Mouse (Mus musculus) T-helper 17 cell (primary cell): ENCODE results near the gene Kcna4.

ENCODE experiments used
- in situ Hi-C, 2 experiments: fragments of 300-600 bp; cut with MboI, MseI; formaldehyde crosslinking; loops; 1 replicate in 1 of 2; 2 replicates in 1 of 2; pipeline ENCODE4 v1.15.1; 2025; ENCODE audit warnings: high pct_unique_total_duplicates in 2 of 2

Kcna4 gene

GRCm38 (mm10) chr2:107289990-107290696, at the start of gene Kcna4:
Gene Kcna4 (plus strand): TSS chr2:107290639.
- in situ Hi-C loops, result no loop called here

GRCm38 (mm10) chr2:107258091-107258490, 32.3 kb upstream of the Kcna4 start:
- in situ Hi-C loops, result no loop called here

- in situ Hi-C loops, result no loop called here
Measured at GRCm38 (mm10) chr2:107266251-107266650, 24.2 kb upstream of the Kcna4 start.

GRCm38 (mm10) chr2:107270050-107270449, 20.4 kb upstream of the Kcna4 start:
- in situ Hi-C loops, result no loop called here

GRCm38 (mm10) chr2:107290697-107291019, 219 bp downstream of the Kcna4 start:
- in situ Hi-C loops, result no loop called here

GRCm38 (mm10) chr2:107291142-107291541, 703 bp downstream of the Kcna4 start:
- in situ Hi-C loops, result no loop called here

GRCm38 (mm10) chr2:107294521-107294920, 4.1 kb downstream of the Kcna4 start:
- in situ Hi-C loops, result no loop called here

- in situ Hi-C loops, result no loop called here
Measured at GRCm38 (mm10) chr2:107301886-107302285, 11.4 kb downstream of the Kcna4 start.

GRCm38 (mm10) chr2:107304707-107305106, 14.3 kb downstream of the Kcna4 start:
- in situ Hi-C loops, result no loop called here

- in situ Hi-C loops, result no loop called here
Measured at GRCm38 (mm10) chr2:107306077-107306476, 15.6 kb downstream of the Kcna4 start.

- in situ Hi-C loops, result no loop called here
Measured at GRCm38 (mm10) chr2:107318636-107319035, 28.2 kb downstream of the Kcna4 start.

- in situ Hi-C loops, result no loop called here
Measured at GRCm38 (mm10) chr2:107321596-107322226, 31.3 kb downstream of the Kcna4 start.

- in situ Hi-C loops, result no loop called here
Measured at GRCm38 (mm10) chr2:107324090-107324489, 33.7 kb downstream of the Kcna4 start.

- in situ Hi-C loops, result no loop called here
Measured at GRCm38 (mm10) chr2:107327276-107327675, 36.8 kb downstream of the Kcna4 start.

- in situ Hi-C loops, result no loop called here
Measured at GRCm38 (mm10) chr2:107341291-107341690, 50.9 kb downstream of the Kcna4 start.

- in situ Hi-C loops, result no loop called here
Measured at GRCm38 (mm10) chr2:107344807-107345206, 54.4 kb downstream of the Kcna4 start.

GRCm38 (mm10) chr2:107345299-107345698, 54.9 kb downstream of the Kcna4 start:
- in situ Hi-C loops, result no loop called here
